Mouse (Mus musculus): ENCODE results near the gene Dpp4. TPM values are rescaled to one million over a fixed set of nuclear protein-coding genes. Genes with fewer than 3 reads are reported as not detected.

Dpp4 gene
- total RNA-seq, 2 experiments from 2014 or later: 3.8 to 3.9 TPM

DNA sequence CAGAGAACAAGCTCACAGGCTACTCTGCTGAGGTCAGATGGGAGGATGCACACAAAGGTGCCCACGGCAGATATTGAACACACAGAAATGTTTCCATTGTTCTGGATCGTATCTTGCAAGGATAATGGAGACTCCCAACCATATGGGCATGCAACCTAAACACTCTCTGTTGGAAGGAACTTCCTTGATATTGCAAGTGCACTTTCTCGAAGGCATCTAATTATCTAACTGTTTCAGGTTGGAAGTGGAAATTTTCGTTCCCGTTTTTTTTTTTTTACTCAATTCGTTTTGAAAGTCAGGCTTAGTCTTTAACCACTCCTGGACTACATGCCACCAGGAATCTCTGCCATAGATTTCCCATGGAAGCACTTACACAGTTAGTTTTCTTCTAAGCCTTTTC is 51.2 kb downstream of the Dpp4 start:
- DNase-seq: no peak

DNA sequence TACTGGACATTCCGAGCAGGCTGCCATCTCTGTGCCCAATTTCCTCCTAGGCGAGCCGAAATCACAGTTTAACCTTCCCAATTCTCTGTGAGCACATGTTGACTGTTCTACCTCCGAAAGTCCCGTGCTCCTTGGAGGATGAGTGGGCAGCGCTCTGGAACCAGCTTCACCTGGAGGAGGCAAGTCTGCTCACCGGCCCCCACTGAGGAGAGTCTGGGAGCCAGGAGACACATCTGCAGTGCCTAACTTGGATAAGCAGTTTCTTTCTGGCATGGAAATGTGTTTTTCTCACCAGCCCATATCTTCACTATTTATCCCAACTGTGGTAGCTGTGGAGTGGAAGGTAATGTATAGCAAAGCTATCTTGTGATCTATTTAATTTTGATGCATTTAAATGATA is 54.8 kb downstream of the Dpp4 start:
- DNase-seq: no peak

GRCm38 (mm10) chr2:62356606-62357005 is 55.4 kb downstream of the Dpp4 start:
- DNase-seq: no peak

DNA sequence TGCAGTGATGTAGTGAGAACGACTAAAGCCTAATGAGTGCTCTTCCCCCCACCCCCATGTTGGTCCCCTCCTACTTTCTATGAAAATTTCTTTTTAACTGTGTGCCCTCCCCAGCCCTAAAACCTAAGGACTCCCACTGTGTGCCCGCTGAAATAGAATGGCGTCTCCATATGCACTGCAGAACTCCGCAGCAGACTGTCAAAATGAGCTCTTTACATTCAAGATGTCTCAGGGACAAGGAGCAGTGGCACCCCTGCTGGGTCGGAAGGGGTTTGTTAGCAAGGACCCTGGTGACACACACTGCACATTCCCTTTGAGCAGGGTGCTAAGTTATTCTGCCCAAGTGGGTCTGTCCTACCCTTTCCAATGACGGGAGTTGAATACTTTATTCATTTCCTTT is 56.3 kb downstream of the Dpp4 start:
- DNase-seq: no peak

DNA sequence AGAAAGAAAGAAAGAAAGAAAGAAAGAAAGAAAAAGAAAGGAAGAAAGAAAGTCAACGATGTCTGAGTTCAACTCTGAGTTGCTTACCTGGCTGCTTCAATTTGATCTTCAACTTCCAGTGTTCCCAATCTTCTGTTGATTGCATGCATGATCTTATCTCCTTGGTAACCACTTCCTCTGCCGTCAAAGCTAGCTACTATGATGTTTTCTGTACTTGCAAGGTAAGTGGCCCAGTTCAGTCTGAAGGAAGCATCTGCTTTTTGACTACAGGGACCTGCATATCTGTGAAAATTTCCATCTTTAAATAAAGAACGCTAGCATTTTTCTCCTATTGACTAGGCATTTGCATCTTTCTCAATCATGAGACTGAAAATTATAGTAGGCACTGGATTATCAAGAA is 60.0 kb downstream of the Dpp4 start:
- no peak for DNase-seq

- DNase-seq: no peak
Measured at GRCm38 (mm10) chr2:62347762-62348161, 64.3 kb downstream of the Dpp4 start.

DNA sequence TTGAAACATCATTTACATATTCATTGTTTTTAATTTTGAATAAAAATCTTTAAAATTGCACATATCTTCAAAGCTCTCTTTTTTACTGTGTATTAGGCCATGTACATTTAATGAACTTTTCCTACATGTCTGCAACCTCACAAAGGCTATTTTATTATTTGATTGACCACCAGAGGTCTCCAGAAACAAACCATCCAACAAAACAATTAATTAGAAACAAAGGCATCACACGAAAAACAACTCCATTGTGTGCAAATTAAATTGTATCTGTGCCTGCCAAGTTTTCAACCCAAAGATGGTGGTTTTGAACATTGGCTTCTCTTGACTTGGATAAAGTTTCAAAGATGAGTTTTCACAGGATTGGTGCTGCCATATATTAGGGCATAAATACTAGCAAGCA is 65.3 kb downstream of the Dpp4 start:
- DNase-seq: no peak

GRCm38 (mm10) chr2:62344367-62344766 is 67.7 kb downstream of the Dpp4 start:
- DNase-seq: no peak

GRCm38 (mm10) chr2:62341734-62342128 is 70.3 kb downstream of the Dpp4 start:
- DNase-seq: no peak

GRCm38 (mm10) chr2:62341061-62341733 is 70.8 kb downstream of the Dpp4 start:
- DNase-seq: no peak

GRCm38 (mm10) chr2:62339222-62339944 is 72.6 kb downstream of the Dpp4 start:
- no peak for DNase-seq

GRCm38 (mm10) chr2:62337086-62337485 is 74.9 kb downstream of the Dpp4 start:
- no peak for DNase-seq

GRCm38 (mm10) chr2:62334397-62335243 is 77.4 kb downstream of the Dpp4 start:
- no peak for DNase-seq

GRCm38 (mm10) chr2:62332465-62332864 is 79.6 kb downstream of the Dpp4 start:
- DNase-seq: no peak

GRCm38 (mm10) chr2:62331913-62332312 is 80.1 kb downstream of the Dpp4 start:
- no peak for DNase-seq

DNA sequence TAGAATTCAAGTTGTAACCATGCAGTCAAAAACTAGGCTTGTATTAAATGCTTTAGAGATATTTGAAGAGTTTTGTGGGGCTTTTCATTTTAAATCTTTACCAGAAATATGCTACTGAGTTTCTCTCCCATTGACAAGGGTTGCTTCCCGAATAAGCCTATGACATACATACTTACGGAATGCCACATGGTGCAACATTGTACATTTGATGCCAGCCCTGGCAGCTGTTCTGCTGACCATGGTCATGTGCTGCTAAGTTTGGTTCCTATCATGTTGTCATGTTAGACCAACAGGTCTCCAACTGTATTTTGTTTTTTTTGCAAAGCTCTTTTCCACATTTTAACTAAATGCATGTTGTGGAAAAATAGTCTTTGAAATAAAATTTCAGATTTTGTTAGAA is 86.6 kb downstream of the Dpp4 start:
- DNase-seq: no peak

GRCm38 (mm10) chr2:62323078-62323637 is 88.9 kb downstream of the Dpp4 start:
- no peak for DNase-seq

GRCm38 (mm10) chr2:62319489-62319888 is 92.5 kb downstream of the Dpp4 start:
- no peak for DNase-seq

DNA sequence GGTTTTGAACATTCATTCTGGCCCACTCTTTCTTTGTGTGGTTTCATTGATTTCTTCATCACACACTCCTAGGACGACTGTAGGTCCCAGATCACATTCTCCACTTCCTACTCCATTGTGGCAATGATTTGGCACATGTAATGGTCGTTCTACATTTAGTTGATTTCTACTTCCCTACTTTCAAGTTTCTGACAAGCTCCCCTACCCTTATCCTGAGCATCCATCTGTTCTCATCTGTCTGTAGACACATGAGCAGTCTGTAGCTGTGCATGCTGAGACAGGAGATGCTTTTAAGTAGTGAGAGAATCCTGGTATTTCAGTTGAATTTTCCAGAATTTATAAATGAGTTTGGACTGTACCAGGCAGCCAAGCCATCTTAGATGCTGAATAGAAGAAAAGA is 95.1 kb downstream of the Dpp4 start:
- no peak for DNase-seq

DNA sequence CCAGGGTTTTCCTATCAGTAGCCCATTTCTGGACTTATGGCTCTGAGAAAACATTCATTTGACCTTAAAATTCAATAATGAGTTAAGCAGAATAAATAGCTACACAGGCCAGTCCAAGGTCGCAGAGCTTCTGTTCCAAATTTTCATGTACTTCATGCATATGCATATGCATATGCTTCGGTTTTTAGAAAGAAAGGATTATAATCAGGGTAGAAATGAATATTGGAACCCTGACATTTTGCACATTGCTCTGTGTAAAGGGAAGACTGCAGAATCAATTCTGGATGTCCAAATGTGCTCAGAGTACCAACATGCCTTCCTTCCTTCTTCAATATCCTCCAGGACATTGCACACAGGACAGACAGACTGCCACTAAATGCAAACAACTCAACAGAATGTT is 104.6 kb downstream of the Dpp4 start:
- no peak for DNase-seq

- DNase-seq: no peak
Measured at GRCm38 (mm10) chr2:62306978-62307377, 105.1 kb downstream of the Dpp4 start.

GRCm38 (mm10) chr2:62301716-62302115 is 110.3 kb downstream of the Dpp4 start:
- no peak for DNase-seq

- DNase-seq: no peak
Measured at GRCm38 (mm10) chr2:62293846-62294245, 118.2 kb downstream of the Dpp4 start.
